Mouse (Mus musculus) kidney, adult 2 months (tissue): ENCODE data around the gene Ankrd11.

Source experiments
- CTCF ChIP-seq: fragments of 200-500 bp; conservative IDR thresholded peaks from 2 replicates; pipeline ENCODE4 v1.5.1; 2011; ENCODE audit warnings: low read depth, mild to moderate bottlenecking, control low read depth, low read length, moderate library complexity, mixed read lengths; ENCODE audit not compliant: insufficient read depth, insufficient read length
- POLR2A ChIP-seq: fragments of 200-500 bp; IDR thresholded peaks from one replicate; pipeline ENCODE4 v1.6.1; 2011; ENCODE audit warnings: low read depth, low read length, control low read depth

- TF ChIP-seq POLR2A = no peak
- no peak for TF ChIP-seq CTCF
Measured at GRCm38 (mm10) chr8:123031321-123031978, 10.6 kb downstream of the Ankrd11 start.
